Mouse (Mus musculus) T-helper 17 cell (primary cell): ENCODE data around the gene Zfp553.

ENCODE experiments used
- in situ Hi-C, 2 experiments: fragments of 300-600 bp; cut with MboI, MseI; formaldehyde crosslinking; loops; 1 replicate in 1 of 2; 2 replicates in 1 of 2; pipeline ENCODE4 v1.15.1; 2025; ENCODE audit warnings: high pct_unique_total_duplicates in 2 of 2

Gene Zfp553

GRCm38 (mm10) chr7:127232622-127233367, at the start of gene Zfp553, which contains the start of gene Sept1:
Zfp553 (plus strand) TSS chr7:127233061.
Sept1 (minus strand) TSS chr7:127233130.
- in situ Hi-C loops = loop anchor here (5.0 to 25.0 kb wide), 2 partner anchors 1155 to 1180 kb away; no protein-coding TSS in a partner anchor

GRCm38 (mm10) chr7:127183345-127183744, 49.5 kb upstream of the Zfp553 start:
- in situ Hi-C loops = loop anchor here in 1 of 2 experiments (10.0 kb wide), 1 partner anchor 49 kb away; the partner anchor contains the start of gene Spn

GRCm38 (mm10) chr7:127183828-127184227, 49.0 kb upstream of the Zfp553 start:
- in situ Hi-C loops = loop anchor here in 1 of 2 experiments (10.0 kb wide), 1 partner anchor 49 kb away; the partner anchor contains the start of gene Spn

- in situ Hi-C loops = loop anchor here in 1 of 2 experiments (10.0 kb wide), 1 partner anchor 50 kb away; the partner anchor contains the start of gene Spn
Measured at GRCm38 (mm10) chr7:127184720-127185119, 48.1 kb upstream of the Zfp553 start.

- in situ Hi-C loops = loop anchor here in 1 of 2 experiments (10.0 kb wide), 1 partner anchor 51 kb away; the partner anchor contains the start of gene Spn
Measured at GRCm38 (mm10) chr7:127185601-127186000, 47.3 kb upstream of the Zfp553 start.

GRCm38 (mm10) chr7:127187351-127187750, 45.5 kb upstream of the Zfp553 start:
- in situ Hi-C loops = loop anchor here in 1 of 2 experiments (10.0 kb wide), 1 partner anchor 53 kb away; the partner anchor contains the start of gene Spn

GRCm38 (mm10) chr7:127188305-127189276, 44.3 kb upstream of the Zfp553 start:
- in situ Hi-C loops = loop anchor here in 1 of 2 experiments (10.0 kb wide), 1 partner anchor 54 kb away; the partner anchor contains the start of gene Spn

- in situ Hi-C loops = loop anchor here in 1 of 2 experiments (5.0 to 10.0 kb wide), 2 partner anchors 53 to 716 kb away; partner anchors contain the start of genes Sh2b1 and Spn
Measured at GRCm38 (mm10) chr7:127190672-127191071, 42.2 kb upstream of the Zfp553 start.

- in situ Hi-C loops = loop anchor here in 1 of 2 experiments (5.0 to 10.0 kb wide), 2 partner anchors 56 to 718 kb away; partner anchors contain the start of genes Sh2b1 and Spn
Measured at GRCm38 (mm10) chr7:127192989-127193388, 39.9 kb upstream of the Zfp553 start.

- in situ Hi-C loops = loop anchor here in 1 of 2 experiments (5.0 to 10.0 kb wide), 2 partner anchors 57 to 719 kb away; partner anchors contain the start of genes Sh2b1 and Spn
Measured at GRCm38 (mm10) chr7:127194011-127194632, 38.7 kb upstream of the Zfp553 start.

- in situ Hi-C loops = loop anchor here in 1 of 2 experiments (5.0 to 10.0 kb wide), 3 partner anchors 57 to 720 kb away; partner anchors contain the start of genes Gm42742, Prrt2, Sh2b1 and Spn
Measured at GRCm38 (mm10) chr7:127194633-127195029, 38.2 kb upstream of the Zfp553 start.

- in situ Hi-C loops = loop anchor here in 1 of 2 experiments (5.0 to 10.0 kb wide), 2 partner anchors 173 to 721 kb away; partner anchors contain the start of genes Gm42742, Prrt2 and Sh2b1
Measured at GRCm38 (mm10) chr7:127195544-127196295, 37.1 kb upstream of the Zfp553 start, which contains the start of gene Cd2bp2. Cd2bp2 (minus strand) TSS chr7:127196050.

- in situ Hi-C loops = loop anchor here in 1 of 2 experiments (5.0 to 10.0 kb wide), 2 partner anchors 174 to 722 kb away; partner anchors contain the start of genes Gm42742, Prrt2 and Sh2b1
Measured at GRCm38 (mm10) chr7:127196484-127196883, 36.4 kb upstream of the Zfp553 start.

GRCm38 (mm10) chr7:127206606-127207005, 26.3 kb upstream of the Zfp553 start:
- in situ Hi-C loops = no loop called here

GRCm38 (mm10) chr7:127207374-127208294, 25.2 kb upstream of the Zfp553 start:
- in situ Hi-C loops = no loop called here

- in situ Hi-C loops = no loop called here
Measured at GRCm38 (mm10) chr7:127208295-127208552, 24.6 kb upstream of the Zfp553 start, which contains the start of gene Tbc1d10b. Tbc1d10b (minus strand) TSS chr7:127208468.

GRCm38 (mm10) chr7:127208553-127209438, 24.1 kb upstream of the Zfp553 start, which contains the start of gene Mylpf:
Mylpf (plus strand) TSS chr7:127208890.
- in situ Hi-C loops = no loop called here
